Comparison of ENCODE assay signal across 22 mouse cellular contexts in the genomic region with DNA sequence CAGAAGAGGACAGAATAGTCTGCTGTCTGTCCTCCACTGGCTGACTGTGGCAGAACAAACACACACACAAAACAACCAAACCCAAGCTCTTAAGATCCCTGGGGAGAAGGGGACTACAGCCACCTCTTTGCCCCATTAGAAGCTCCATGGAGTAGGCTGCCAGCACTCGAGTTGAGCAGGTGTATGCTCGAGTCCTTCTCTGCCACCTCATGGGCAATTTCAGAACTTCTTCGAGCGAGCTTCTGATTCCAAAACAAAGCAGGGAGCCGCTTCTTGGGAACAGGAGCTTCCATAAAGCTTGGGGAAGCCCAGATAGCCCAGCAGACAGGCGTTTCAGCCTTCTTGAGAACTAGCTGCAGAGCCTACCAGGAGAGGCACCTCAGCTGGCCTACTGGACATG.
DNase-seq lines count a peak whose midpoint lies in the region; ATAC-seq and TF ChIP-seq lines count a peak whose summit lies in the region.
"Had no signal": no experiment of that assay in that cellular context is flagged by ENCODE, and none has a peak within 500 bp of the region (broad histone marks: within the 10 kb centered on the region; RNA-seq: fewer than 3 reads in every experiment).

No protein-coding gene starts in this region.

- no peak for DNase-seq in forebrain, embryonic 11.5 days (ENCODE audit: low spot score)
- DNase-seq in layer of hippocampus, adult 2 months (ENCODE audit: low spot score in 2 of 2): no peak
- DNase-seq in layer of hippocampus, adult 11-12 months (ENCODE audit: low spot score): no peak
- DNase-seq in midbrain, postnatal 0 days (ENCODE audit: low spot score): no peak
- DNase-seq in stomach, postnatal 0 days (ENCODE audit: low spot score): no peak
- DNase-seq: adrenal gland, adult 8-10 months; cerebellum, postnatal 10 days; gastrocnemius, postnatal 14 days; heart, adult 18-20 months; kidney, adult 2 months; kidney, postnatal 25 days; layer of hippocampus, adult 9-11 months; liver, embryonic 13.5 days; lung, postnatal 14 days; right cerebral cortex, adult 18-20 months had no signal

- peaks cover 7% of the 10 kb centered on the region; the same call in 1 of the 2 replicates for H3K36me3 ChIP-seq in forebrain, embryonic 11.5 days (ENCODE audit: control insufficient read depth, insufficient read depth, low read length)
- H3K36me3 ChIP-seq in forebrain, embryonic 12.5 days (replicated peaks): peaks cover 90% of the 10 kb centered on the region
- H3K36me3 ChIP-seq in midbrain, postnatal 0 days (ENCODE audit: insufficient read depth, low read length): peaks cover 76% of the 10 kb centered on the region
- peaks cover 54% of the 10 kb centered on the region for H3K36me3 ChIP-seq in midbrain, embryonic 16.5 days (ENCODE audit: control insufficient read depth, insufficient read depth, low read length)
- peaks cover 21% of the 10 kb centered on the region for H3K36me3 ChIP-seq in stomach, postnatal 0 days (ENCODE audit: control insufficient read depth, insufficient read depth, low read length)
- peaks cover 98% of the 10 kb centered on the region for H3K36me3 ChIP-seq in forebrain, embryonic 13.5 days (ENCODE audit: poor library complexity, severe bottlenecking)

- peak; percentile 44 for TF ChIP-seq CTCF in layer of hippocampus, adult 2 months (conservative IDR thresholded peaks at IDR 0.05)
- TF ChIP-seq CTCF in midbrain, postnatal 0 days (IDR thresholded peaks at IDR 0.05): peak; percentile 44
- TF ChIP-seq CTCF in stomach, postnatal 0 days (IDR thresholded peaks at IDR 0.05; ENCODE audit: low read depth): peak; percentile 51

- H3K27ac ChIP-seq in forebrain, embryonic 11.5 days (ENCODE audit: low read depth, low read length): 0 out of 2 replicates have a peak overlapping the region, but pooled peaks have one; percentile 2
- no peak overlapping the region for H3K27ac ChIP-seq in forebrain, embryonic 12.5 days
- peak overlapping the region; percentile 68; the same call in 1 of the 2 replicates for H3K27ac ChIP-seq in layer of hippocampus, adult 2 months
- H3K27ac ChIP-seq in midbrain, postnatal 0 days (ENCODE audit: low read depth, low read length): no peak overlapping the region
- no peak overlapping the region for H3K27ac ChIP-seq in midbrain, embryonic 16.5 days (ENCODE audit: low read length)
- H3K27ac ChIP-seq in stomach, postnatal 0 days (replicated peaks): no peak overlapping the region
- H3K27ac ChIP-seq in forebrain, embryonic 13.5 days: no peak overlapping the region
- H3K27ac ChIP-seq: embryonic facial prominence, embryonic 13.5 days; heart, embryonic 15.5 days; liver, embryonic 13.5 days had no signal

- H3K9me3 ChIP-seq in forebrain, embryonic 11.5 days (ENCODE audit: control insufficient read depth, low read length): no peaks in the 10 kb centered on the region
- no peaks in the 10 kb centered on the region for H3K9me3 ChIP-seq in forebrain, embryonic 12.5 days
- H3K9me3 ChIP-seq in midbrain, postnatal 0 days (ENCODE audit: low read length): no peaks in the 10 kb centered on the region
- H3K9me3 ChIP-seq in midbrain, embryonic 16.5 days (replicated peaks; ENCODE audit: control insufficient read depth, low read length, poor library complexity, severe bottlenecking): no peaks in the 10 kb centered on the region
- H3K9me3 ChIP-seq in stomach, postnatal 0 days (ENCODE audit: control insufficient read depth, low read length): no peaks in the 10 kb centered on the region
- H3K9me3 ChIP-seq in forebrain, embryonic 13.5 days (replicated peaks): no peaks in the 10 kb centered on the region
- H3K9me3 ChIP-seq: embryonic facial prominence, embryonic 13.5 days; G1E; heart, embryonic 15.5 days; liver, embryonic 13.5 days; megakaryocyte, embryonic 14.5 days had no signal

- 67% methylated on average over 6 of the region's 6 CpGs for WGBS in forebrain, embryonic 11.5 days
- 67% methylated on average over 6 of the region's 6 CpGs for WGBS in forebrain, embryonic 12.5 days
- WGBS in midbrain, postnatal 0 days: 62% methylated on average over 6 of the region's 6 CpGs
- 62% methylated on average over 6 of the region's 6 CpGs for WGBS in midbrain, embryonic 16.5 days
- WGBS in stomach, postnatal 0 days: 50% methylated on average over 6 of the region's 6 CpGs
- WGBS in forebrain, embryonic 13.5 days: 68% methylated on average over 6 of the region's 6 CpGs

- H3K27me3 ChIP-seq in forebrain, embryonic 11.5 days (ENCODE audit: control insufficient read depth, insufficient read depth, low read length): no peaks in the 10 kb centered on the region
- no peaks in the 10 kb centered on the region for H3K27me3 ChIP-seq in forebrain, embryonic 12.5 days
- no peaks in the 10 kb centered on the region for H3K27me3 ChIP-seq in midbrain, postnatal 0 days (ENCODE audit: insufficient read depth, low read length)
- no peaks in the 10 kb centered on the region for H3K27me3 ChIP-seq in midbrain, embryonic 16.5 days (ENCODE audit: control insufficient read depth, insufficient read depth, low read depth, low read length)
- no peaks in the 10 kb centered on the region for H3K27me3 ChIP-seq in stomach, postnatal 0 days (ENCODE audit: control insufficient read depth, insufficient read depth, low read length)
- H3K27me3 ChIP-seq in forebrain, embryonic 13.5 days: no peaks in the 10 kb centered on the region
- H3K27me3 ChIP-seq: embryonic facial prominence, embryonic 13.5 days; heart, embryonic 15.5 days; liver, embryonic 13.5 days; megakaryocyte, embryonic 14.5 days had no signal

- TF ChIP-seq EP300 in stomach, postnatal 0 days (optimal IDR thresholded peaks at IDR 0.05): no peak

- ATAC-seq in forebrain, embryonic 11.5 days (replicated peaks; ENCODE audit: low FRiP score): no peak
- ATAC-seq in forebrain, embryonic 12.5 days (ENCODE audit: low FRiP score): no peak
- no peak for ATAC-seq in midbrain, postnatal 0 days (ENCODE audit: low FRiP score)
- no peak for ATAC-seq in midbrain, embryonic 16.5 days
- ATAC-seq in stomach, postnatal 0 days (ENCODE audit: low FRiP score, low TSS enrichment): no peak
- no peak for ATAC-seq in forebrain, embryonic 13.5 days

- no peaks in the 10 kb centered on the region for H3K4me1 ChIP-seq in forebrain, embryonic 11.5 days (replicated peaks; ENCODE audit: control insufficient read depth, insufficient read depth, low read length)
- no peaks in the 10 kb centered on the region for H3K4me1 ChIP-seq in forebrain, embryonic 12.5 days
- no peaks in the 10 kb centered on the region for H3K4me1 ChIP-seq in midbrain, postnatal 0 days (ENCODE audit: insufficient read depth, low read length)
- no peaks in the 10 kb centered on the region for H3K4me1 ChIP-seq in midbrain, embryonic 16.5 days (ENCODE audit: control insufficient read depth, insufficient read depth, low read length)
- H3K4me1 ChIP-seq in stomach, postnatal 0 days (replicated peaks; ENCODE audit: control insufficient read depth, insufficient read depth): no peaks in the 10 kb centered on the region
- H3K4me1 ChIP-seq in forebrain, embryonic 13.5 days: no peaks in the 10 kb centered on the region
- H3K4me1 ChIP-seq: embryonic facial prominence, embryonic 13.5 days had no signal

- H3K4me2 ChIP-seq in forebrain, embryonic 11.5 days (ENCODE audit: low read depth, low read length, severe bottlenecking): no peak overlapping the region
- no peak overlapping the region for H3K4me2 ChIP-seq in forebrain, embryonic 12.5 days
- H3K4me2 ChIP-seq in midbrain, postnatal 0 days (ENCODE audit: low read depth, low read length, poor library complexity, severe bottlenecking): no peak overlapping the region
- H3K4me2 ChIP-seq in midbrain, embryonic 16.5 days (ENCODE audit: low read length): no peak overlapping the region
- no peak overlapping the region for H3K4me2 ChIP-seq in stomach, postnatal 0 days (replicated peaks; ENCODE audit: low read depth)
- no peak overlapping the region for H3K4me2 ChIP-seq in forebrain, embryonic 13.5 days
- H3K4me2 ChIP-seq: embryonic facial prominence, embryonic 13.5 days; heart, embryonic 15.5 days; liver, embryonic 13.5 days had no signal

- H3K9ac ChIP-seq in forebrain, embryonic 11.5 days (ENCODE audit: low read length): no peak overlapping the region
- H3K9ac ChIP-seq in forebrain, embryonic 12.5 days: no peak overlapping the region
- H3K9ac ChIP-seq in midbrain, postnatal 0 days (replicated peaks; ENCODE audit: low read length, poor library complexity, severe bottlenecking): no peak overlapping the region
- H3K9ac ChIP-seq in midbrain, embryonic 16.5 days (ENCODE audit: low read depth, low read length): no peak overlapping the region
- no peak overlapping the region for H3K9ac ChIP-seq in stomach, postnatal 0 days (ENCODE audit: low read length)
- H3K9ac ChIP-seq in forebrain, embryonic 13.5 days: no peak overlapping the region
- H3K9ac ChIP-seq: embryonic facial prominence, embryonic 13.5 days; heart, embryonic 15.5 days; liver, embryonic 13.5 days had no signal

- H3K4me3 ChIP-seq in forebrain, embryonic 11.5 days (ENCODE audit: low read depth, low read length): no peak overlapping the region
- no peak overlapping the region for H3K4me3 ChIP-seq in forebrain, embryonic 12.5 days (replicated peaks)
- no peak overlapping the region for H3K4me3 ChIP-seq in layer of hippocampus, adult 2 months
- H3K4me3 ChIP-seq in midbrain, postnatal 0 days (ENCODE audit: low read depth, low read length): no peak overlapping the region
- no peak overlapping the region for H3K4me3 ChIP-seq in midbrain, embryonic 16.5 days (ENCODE audit: low read depth, low read length)
- H3K4me3 ChIP-seq in stomach, postnatal 0 days (ENCODE audit: low read depth, low read length): no peak overlapping the region
- no peak overlapping the region for H3K4me3 ChIP-seq in forebrain, embryonic 13.5 days
- H3K4me3 ChIP-seq: embryonic facial prominence, embryonic 13.5 days; heart, embryonic 15.5 days; liver, embryonic 13.5 days; megakaryocyte, embryonic 14.5 days had no signal

Comparison
In these comparisons a context has a peak if more than half of its experiments do, and no peak if none do; other contexts are left out.
1. H3K27ac ChIP-seq: peak in forebrain, embryonic 11.5 days (single experiment) and layer of hippocampus, adult 2 months (single experiment); none in forebrain, embryonic 12.5 days (single experiment), midbrain, postnatal 0 days (single experiment), midbrain, embryonic 16.5 days (single experiment), stomach, postnatal 0 days (single experiment) and forebrain, embryonic 13.5 days (single experiment).
2. Peak in every context shown above with its lines, with median percentiles within 50 percentile points of each other: CTCF ChIP-seq.